Mouse (Mus musculus) cortical plate, adult 2 months (tissue): ENCODE results near the gene Btnl10. TPM values are rescaled to one million over a fixed set of nuclear protein-coding genes. Genes with fewer than 3 reads are reported as not detected.
"Not testable (repeated sequence)": the region's sequence is repeated elsewhere in the genome, so short reads cannot be mapped to it uniquely, and the experiment has no call there.

Source experiments
- H3K27ac ChIP-seq: fragments of 200-500 bp; 2 replicates; pipeline ENCODE4 v1.5.1; 2012; ENCODE audit warnings: low read length, control low read depth, inconsistent platforms; ENCODE audit not compliant: insufficient read depth
- H3K4me1 ChIP-seq: fragments of 200-500 bp; 2 replicates; pipeline ENCODE4 v1.6.1; 2011; ENCODE audit warnings: low read length; ENCODE audit not compliant: control insufficient read depth, insufficient read depth
- H3K4me3 ChIP-seq: fragments of 200-500 bp; 2 replicates; pipeline ENCODE4 v1.5.1; 2011; ENCODE audit warnings: mild to moderate bottlenecking, low read length, control low read depth; ENCODE audit not compliant: insufficient read depth
- CTCF ChIP-seq: fragments of 200-500 bp; IDR thresholded peaks from 2 replicates; pipeline ENCODE4 v1.5.1; 2011; ENCODE audit warnings: mild to moderate bottlenecking, control low read depth, low read length; ENCODE audit not compliant: insufficient read depth; ENCODE audit errors: extremely low read depth
- POLR2A ChIP-seq: fragments of 200-500 bp; IDR thresholded peaks from 2 replicates; pipeline ENCODE4 v1.6.1; 2011; ENCODE audit warnings: mild to moderate bottlenecking, low read length, control low read depth; ENCODE audit not compliant: insufficient read depth; ENCODE audit errors: extremely low read depth
- polyA plus RNA-seq: library from polyadenylated mRNA; depleted of rRNA; stranded (reverse); fragments of >200 nt; gene quantifications from 2 replicates; pipeline ENCODE4 v1.2.3, GENCODE M21; 2012

The Btnl10 gene
- polyA plus RNA-seq, 1 experiment, result not detected

DNA sequence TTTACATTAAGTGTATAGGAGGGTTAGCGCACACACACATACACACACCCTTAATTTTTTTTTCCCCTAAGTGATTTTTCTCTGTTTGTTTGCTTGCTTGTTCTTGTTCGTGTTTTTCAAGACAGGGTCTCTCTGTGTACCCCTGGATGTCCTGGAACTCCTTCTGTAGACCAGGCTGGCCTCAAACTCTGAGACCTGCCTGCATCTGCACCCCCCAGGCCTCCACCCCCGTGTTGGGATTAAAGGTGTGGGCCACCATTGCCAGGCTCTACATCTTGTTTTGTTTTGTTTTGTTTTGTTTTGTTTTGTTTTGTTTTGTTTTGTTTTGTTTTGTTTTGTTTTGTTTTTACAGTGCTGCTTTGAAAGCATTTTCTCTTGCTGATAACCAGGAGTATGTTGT is 29.6 kb downstream of the Btnl10 start:
- Histone ChIP-seq H3K4me3 (no peak overlapping the region; the same call in 1 of the 2 replicates), H3K27ac (0 out of 2 replicates have a peak overlapping the region, but pooled peaks have one; percentile 61), H3K4me1 (no peaks in the 10 kb centered on the region)
- TF ChIP-seq CTCF, result no peak
- no peak for TF ChIP-seq POLR2A

DNA sequence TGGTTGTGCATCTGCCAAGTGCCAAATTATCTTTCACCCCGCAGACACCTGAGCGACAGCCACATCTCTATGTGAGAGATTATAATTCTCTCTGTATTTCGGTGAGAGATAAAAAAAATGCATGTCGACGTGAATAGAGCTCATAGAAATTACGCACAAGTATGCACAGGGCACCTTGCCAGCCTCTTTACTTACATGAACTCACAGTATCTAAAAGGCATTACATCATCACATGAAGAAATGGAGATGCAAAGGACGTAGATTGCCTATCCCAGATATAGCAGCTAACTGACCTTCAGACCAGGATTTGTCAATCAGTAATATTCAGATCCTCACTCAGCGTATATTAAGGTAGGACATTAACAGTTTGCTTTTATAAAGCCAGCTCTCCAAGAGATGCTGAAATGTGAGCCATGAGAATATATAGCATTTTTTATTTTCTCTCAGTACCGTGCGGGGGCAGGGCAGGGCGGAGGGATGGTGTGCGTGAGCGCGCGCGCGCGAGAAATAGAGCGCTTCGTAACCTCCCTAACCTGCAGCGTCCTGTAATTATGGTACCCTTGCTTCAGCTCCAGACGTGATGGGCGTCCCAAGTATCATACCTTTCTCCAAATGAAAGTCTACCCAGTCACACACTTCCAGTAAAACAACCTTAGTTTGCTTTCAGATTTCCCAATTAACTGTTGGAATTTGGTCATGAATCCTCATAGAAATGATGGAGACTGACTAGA is 30.3 kb downstream of the Btnl10 start:
- Histone ChIP-seq H3K4me3 (peak overlapping the region; percentile 81), H3K4me1 (no peaks in the 10 kb centered on the region), H3K27ac (peak overlapping the region; percentile 61)
- no peak for TF ChIP-seq CTCF
- TF ChIP-seq POLR2A, result peak; percentile 38; the same call in 1 of the 2 replicates

DNA sequence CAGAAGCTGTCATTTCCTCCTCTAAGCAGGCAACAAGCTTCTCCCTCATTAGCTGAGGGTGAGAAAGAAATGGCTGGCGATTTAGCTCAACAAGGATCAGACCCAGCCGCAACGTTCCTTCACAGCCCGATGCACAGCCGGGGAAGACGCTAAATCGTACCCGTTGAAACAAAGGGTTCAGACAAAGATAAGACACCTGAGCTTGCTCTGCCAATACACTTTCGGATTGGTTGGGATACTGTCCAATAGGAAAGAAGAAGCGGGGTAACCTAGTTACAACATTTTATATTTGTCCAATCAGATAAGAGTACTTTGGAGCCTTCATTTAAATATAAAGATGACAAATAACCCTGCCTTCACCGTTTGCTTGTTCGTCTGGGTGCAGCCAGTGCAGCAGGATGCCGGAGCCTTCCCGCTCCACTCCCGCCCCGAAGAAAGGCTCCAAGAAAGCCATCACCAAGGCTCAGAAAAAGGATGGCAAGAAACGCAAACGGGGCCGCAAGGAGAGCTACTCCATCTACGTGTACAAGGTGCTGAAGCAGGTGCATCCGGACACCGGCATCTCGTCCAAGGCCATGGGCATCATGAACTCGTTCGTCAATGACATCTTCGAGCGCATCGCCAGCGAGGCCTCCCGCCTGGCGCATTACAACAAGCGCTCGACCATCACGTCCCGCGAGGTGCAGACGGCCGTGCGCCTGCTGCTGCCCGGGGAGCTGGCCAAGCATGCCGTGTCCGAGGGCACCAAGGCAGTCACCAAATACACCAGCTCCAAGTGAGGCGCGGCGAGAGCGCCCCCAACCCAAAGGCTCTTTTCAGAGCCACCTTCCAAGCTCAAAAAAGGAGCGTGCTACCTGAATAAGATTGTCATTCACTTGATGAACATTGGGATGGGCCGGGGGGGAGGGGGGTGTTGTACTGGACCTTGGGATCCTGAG is 31.1 kb downstream of the Btnl10 start, which contains the start of gene Hist3h2ba:
Gene Hist3h2ba (plus strand): TSS at position 379 of the 938 bp plus-strand sequence.
- peak; percentile 99 for TF ChIP-seq POLR2A
- no peak for TF ChIP-seq CTCF
- Histone ChIP-seq H3K4me1 (no peaks in the 10 kb centered on the region), H3K4me3 (peak within 1 kb of the TSS; percentile 81), H3K27ac (peak within 1 kb of the TSS; percentile 93)

DNA sequence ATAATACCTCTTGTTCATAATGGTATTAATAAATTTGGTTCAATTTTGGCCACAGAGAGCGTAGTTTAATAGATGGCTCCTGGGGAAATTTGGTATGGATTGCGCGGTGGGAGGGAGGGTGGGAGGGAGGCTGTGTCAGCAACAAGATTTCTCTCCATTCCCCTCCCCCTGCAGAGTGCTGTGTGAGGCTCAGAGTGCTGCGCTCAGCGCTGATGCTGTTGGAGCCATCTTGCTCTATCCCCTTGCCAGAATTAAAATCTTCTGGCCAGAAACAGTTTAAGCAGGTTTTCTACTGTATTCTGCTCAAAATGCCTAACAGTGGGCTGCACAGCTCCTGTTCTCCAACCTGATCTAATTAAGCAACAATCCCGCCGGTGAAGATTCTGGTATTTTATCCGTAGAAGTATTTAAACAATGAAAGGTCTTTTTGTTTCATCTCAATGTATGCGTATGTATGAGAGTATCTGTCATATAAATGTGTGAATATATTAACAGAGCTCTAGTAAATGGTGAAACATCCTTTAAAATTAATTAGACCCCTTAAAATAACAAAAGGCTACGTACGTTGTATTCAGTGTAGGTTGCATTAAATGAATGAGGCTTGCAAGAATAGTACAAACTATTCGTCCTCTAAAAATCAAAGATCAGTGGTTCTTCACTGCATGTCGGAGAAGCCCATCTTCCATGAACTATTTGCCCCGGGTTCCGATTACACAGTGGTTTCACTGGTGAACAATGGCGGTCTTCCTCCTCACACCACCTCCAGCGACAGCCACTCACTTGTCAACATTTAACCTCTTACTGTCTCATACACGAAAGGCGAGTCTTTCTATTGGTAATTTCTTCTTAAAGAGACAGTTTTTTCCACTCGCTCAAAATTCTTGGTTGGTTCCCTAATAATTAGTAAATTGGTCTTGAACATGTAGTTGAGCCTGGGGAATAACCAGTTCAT is 32.0 kb downstream of the Btnl10 start:
- H3K4me3 ChIP-seq, result peak overlapping the region; percentile 81
- H3K4me1 ChIP-seq, result no peaks in the 10 kb centered on the region
- peak overlapping the region; percentile 93 for H3K27ac ChIP-seq
- peak; percentile 94 for TF ChIP-seq POLR2A
- no peak for TF ChIP-seq CTCF

DNA sequence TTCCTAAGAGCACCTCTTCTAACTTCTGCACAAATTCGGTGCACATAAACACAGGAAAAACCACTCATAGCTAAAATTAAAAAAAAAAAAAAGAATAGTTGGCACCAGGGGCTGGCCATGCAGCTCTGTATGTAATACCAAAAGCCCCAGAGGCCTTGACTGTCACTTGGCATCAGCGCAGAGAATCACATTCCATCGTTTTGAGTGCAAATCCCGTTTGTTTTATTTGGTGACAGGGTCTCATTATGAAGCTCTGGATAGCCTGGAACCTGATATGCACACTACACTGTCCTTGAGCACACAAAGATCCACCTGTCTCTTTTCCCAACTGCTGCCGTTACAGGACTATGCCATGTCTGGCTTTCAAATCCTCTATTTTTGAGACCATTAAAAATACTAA is 33.5 kb downstream of the Btnl10 start:
- Histone ChIP-seq H3K4me1 (no peaks in the 10 kb centered on the region), H3K4me3 (no peak overlapping the region), H3K27ac (no peak overlapping the region)
- no peak for TF ChIP-seq POLR2A
- no peak for TF ChIP-seq CTCF

DNA sequence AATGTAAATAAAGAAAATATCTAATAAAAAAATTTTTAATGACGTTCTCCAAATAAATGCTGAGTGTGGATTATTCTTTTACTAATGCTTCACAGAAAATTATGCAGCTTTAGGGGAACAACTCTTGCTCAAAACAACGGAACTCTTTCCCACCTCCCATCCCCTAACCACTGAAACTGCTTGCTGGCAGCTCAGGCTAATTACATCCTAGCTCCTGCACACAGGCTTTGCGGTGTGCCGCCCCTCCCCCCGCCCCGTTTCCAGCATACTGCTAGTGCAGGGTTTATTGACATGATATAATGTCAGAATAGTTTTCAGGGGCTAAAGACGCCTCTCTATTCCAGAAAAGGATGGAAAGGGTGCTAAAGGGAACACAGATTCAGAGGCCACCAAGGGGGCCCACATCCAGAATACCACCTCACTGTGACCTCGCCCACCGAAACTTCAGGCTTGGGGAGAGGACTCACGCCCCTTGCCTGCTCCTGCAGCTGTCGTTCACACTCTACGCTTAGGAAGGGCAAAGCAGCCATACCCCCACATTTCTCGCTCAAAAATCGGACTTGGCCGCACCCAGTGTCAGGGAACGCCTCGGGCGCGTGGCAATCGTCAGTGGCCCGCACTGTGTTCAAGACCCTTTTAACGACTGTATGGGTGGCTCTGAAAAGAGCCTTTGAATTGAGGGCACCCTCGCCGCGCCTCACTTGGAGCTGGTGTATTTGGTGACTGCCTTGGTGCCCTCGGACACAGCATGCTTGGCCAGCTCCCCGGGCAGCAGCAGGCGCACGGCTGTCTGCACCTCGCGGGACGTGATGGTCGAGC is 35.9 kb downstream of the Btnl10 start:
- H3K4me1 ChIP-seq, result no peaks in the 10 kb centered on the region

DNA sequence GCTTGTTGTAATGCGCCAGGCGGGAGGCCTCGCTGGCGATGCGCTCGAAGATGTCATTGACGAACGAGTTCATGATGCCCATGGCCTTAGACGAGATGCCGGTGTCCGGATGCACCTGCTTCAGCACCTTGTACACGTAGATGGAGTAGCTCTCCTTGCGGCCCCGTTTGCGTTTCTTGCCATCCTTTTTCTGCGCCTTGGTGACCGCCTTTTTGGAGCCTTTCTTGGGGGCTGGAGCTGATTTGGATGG is 36.4 kb downstream of the Btnl10 start:
- not testable (repeated sequence) for H3K4me1 ChIP-seq
- H3K27ac ChIP-seq, result peak overlapping the region; percentile 89
- H3K4me3 ChIP-seq, result peak overlapping the region; percentile 76

More for the DNA sequence above, 35.9 kb downstream of the Btnl10 start:
- peak overlapping the region; percentile 89 for H3K27ac ChIP-seq
- TF ChIP-seq POLR2A, result no peak
- no peak for TF ChIP-seq CTCF
- H3K4me3 ChIP-seq, result peak overlapping the region; percentile 76

DNA sequence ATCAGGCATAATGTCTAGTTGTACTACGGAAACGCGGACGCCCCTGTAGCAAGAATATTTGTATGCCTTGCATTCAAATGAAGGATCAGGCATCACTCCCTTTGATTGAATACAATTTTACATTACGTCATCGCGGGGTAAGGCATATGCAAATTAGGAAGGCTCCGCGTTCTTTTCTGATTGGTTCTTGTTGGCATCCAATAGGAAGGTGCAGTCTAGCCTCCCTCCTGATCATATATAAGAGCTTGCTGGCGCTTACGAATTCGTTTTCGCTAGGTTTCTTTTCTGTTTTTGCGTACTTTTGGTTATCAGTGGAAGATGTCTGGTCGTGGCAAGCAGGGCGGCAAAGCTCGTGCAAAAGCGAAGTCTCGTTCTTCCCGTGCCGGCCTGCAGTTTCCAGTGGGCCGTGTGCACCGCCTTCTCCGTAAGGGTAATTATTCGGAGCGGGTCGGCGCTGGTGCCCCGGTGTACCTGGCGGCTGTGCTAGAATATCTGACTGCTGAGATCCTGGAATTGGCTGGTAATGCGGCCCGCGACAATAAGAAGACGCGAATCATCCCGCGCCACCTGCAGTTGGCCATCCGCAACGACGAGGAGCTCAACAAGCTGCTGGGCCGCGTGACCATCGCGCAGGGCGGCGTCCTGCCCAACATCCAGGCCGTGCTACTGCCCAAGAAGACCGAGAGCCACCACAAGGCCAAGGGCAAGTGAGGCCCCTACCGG is 36.9 kb downstream of the Btnl10 start, which contains the start of the genes Hist3h2a and Trim17:
Gene Hist3h2a (plus strand): TSS at position 266 of the 723 bp plus-strand sequence.
Gene Trim17 (plus strand): TSS at position 266 of the 723 bp plus-strand sequence.
- Histone ChIP-seq H3K4me3 (peak within 1 kb of the TSS; percentile 76), H3K27ac (peak within 1 kb of the TSS; percentile 95), H3K4me1 (peaks cover 4% of the 10 kb centered on the region; the same call in 1 of the 2 replicates)
- TF ChIP-seq POLR2A, result peak; percentile 87
- TF ChIP-seq CTCF, result 0 out of 2 replicates have a peak, but pooled peaks have one; percentile 24
